Mouse (Mus musculus) ES-CJ7 (cell line): ENCODE measurements at regions not wholly inside any gene's neighbourhood (a gene's known extent, or its start where the extent isn't known, plus 50 kb on each side); places are given as distances from the start of the nearest gene placed in this dataset.
"Not testable (repeated sequence)": the region's sequence is repeated elsewhere in the genome, so short reads cannot be mapped to it uniquely, and the experiment has no call there.

Experiments
- DNase-seq: peaks from one replicate; pipeline ENCODE4 v3.0.0; 2011; ENCODE audit warnings: low read depth, low spot score

DNA sequence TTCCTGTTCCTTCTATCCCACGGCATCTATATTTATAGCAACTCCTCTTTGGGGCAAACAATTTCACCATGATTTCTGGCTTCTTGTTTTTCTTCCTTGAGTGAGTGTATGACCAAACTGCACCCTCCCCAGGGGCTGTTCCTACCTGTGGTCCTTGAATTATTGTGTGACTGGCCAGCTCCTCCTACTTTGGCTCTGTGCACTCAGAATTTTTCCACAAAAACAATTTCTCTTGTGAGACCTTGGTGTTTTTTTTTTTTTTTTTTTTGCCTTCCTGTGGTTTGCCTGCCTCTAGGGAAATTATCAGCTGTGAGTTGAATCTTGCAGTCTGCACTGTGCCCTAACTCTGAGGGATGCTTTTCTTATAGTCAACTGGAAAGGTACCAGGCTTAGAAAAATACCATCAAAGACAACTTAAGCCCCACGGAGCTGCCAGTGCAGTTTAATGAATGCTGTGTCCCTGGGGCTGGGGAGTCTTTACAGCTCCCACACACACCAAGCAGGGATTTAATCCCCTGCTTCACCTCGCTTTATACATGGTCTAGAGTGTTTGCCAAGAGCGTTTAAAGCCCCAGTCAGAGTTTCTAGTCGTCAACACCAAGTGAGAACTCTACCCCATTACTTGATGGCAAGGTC lies 216.2 kb upstream of the Sesn3 start:
- no peak for DNase-seq

GRCm38 (mm10) chr9:14059228-14059779 lies 215.6 kb upstream of the Sesn3 start:
- DNase-seq: no peak

DNA sequence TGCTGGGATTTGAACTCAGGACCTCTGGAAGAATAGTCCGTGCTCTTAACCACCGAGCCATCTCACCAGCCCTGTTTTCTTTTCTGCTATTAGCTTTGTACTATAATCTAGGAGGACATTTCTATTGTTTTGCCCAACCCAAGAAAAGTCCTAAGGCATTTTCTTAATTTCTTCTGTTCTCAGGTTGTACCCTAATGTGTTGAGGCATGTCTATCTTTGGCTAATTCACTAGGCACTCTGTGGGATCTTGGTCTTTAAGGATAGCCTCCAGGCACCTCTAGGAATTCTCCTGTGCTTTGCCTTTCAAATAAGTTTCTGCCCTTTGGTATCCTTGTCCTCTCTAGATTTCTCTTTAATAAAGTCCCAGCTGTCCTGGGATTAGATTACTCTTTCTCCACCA lies 214.6 kb upstream of the Sesn3 start:
- DNase-seq: no peak

DNA sequence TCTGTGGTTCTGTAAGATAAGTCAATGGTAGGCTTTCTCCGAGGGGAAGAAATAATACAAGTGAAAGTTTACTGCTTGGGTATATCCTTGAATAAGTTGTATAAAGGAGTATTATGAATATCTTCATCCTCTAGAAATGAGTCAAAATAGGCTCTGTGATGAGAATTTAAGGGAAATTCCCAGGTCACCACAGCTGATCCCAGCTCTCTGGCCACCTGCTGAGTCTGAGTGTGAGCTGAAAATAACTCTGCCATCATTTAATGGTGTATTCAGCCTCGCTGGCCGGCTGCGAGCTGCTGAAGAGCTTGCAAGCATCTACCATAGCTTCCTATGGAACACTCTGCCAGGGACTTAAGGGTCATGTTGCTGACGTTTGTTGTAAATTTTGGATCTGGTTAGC lies 213.5 kb upstream of the Sesn3 start:
- DNase-seq: no peak

- DNase-seq: no peak
Observed at GRCm38 (mm10) chr9:14061840-14062239, 213.0 kb upstream of the Sesn3 start.

- no peak for DNase-seq
Observed at GRCm38 (mm10) chr9:14062706-14063105, 212.2 kb upstream of the Sesn3 start.

- DNase-seq: not testable (repeated sequence)
Observed at GRCm38 (mm10) chr9:14066741-14067140, 208.1 kb upstream of the Sesn3 start.

- no peak for DNase-seq
Observed at GRCm38 (mm10) chr9:14069076-14069475, 205.8 kb upstream of the Sesn3 start.

DNA sequence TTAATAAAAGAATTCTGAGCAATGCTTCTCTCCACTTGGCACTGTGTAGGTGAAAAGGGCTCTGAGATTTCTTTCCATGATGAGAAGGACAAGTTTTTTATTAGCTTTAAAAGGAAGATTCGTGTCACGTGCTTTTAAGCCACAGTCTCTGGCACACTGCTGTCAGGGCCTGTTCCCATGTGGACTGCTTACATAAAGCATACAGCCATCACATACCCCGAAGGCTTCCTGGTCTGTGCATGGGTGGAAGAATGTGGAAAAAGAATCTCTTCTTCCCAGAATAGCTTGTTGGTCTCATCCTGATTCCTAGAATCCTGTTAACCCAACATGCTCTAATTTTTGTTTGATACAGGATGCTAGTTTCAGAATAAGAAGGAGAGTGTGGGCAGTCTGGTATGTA lies 205.1 kb upstream of the Sesn3 start:
- no peak for DNase-seq

DNA sequence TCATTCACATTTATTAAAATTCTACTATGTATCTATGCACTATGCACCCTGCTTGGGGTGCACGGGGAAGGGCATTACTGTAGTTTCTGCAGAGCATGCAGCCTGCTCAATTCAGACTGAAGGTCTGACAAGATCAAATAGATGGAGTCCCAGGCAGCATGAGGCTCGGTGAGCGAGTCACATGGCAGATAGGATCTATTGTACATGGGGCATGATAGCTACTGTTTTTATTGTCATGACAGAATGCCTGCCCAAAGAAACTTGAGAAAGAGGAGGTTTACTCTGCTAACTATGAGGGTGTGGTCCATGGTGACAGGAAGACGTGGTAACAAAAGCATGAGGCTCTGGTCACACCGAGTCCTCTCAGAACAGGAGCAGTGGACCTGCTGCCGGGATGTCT lies 203.1 kb upstream of the Sesn3 start:
- no peak for DNase-seq

- DNase-seq: no peak
Observed at GRCm38 (mm10) chr9:14072950-14073349, 201.9 kb upstream of the Sesn3 start.

- DNase-seq: no peak
Observed at GRCm38 (mm10) chr9:14074273-14074672, 200.6 kb upstream of the Sesn3 start.

- not testable (repeated sequence) for DNase-seq
Observed at GRCm38 (mm10) chr9:14074866-14075265, 200.0 kb upstream of the Sesn3 start.

DNA sequence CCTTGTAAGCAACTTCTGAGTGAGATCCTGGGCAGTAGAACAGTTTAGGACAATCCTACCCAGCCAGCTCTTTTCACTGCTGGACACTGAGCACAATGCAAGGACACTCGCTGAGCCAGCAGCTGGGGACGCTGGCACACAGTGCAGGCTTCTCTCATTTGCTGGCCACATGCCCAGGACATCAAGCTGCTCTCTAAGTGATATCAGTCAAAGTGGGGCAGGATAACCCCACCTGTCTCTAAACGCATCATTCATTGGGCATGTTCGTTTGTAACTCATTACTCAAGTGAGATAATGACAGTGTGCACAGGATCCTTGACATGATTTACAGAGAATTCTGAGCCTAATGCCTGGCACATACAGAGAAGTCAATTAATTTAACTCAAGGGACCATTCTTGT lies 199.4 kb upstream of the Sesn3 start:
- DNase-seq: no peak

DNA sequence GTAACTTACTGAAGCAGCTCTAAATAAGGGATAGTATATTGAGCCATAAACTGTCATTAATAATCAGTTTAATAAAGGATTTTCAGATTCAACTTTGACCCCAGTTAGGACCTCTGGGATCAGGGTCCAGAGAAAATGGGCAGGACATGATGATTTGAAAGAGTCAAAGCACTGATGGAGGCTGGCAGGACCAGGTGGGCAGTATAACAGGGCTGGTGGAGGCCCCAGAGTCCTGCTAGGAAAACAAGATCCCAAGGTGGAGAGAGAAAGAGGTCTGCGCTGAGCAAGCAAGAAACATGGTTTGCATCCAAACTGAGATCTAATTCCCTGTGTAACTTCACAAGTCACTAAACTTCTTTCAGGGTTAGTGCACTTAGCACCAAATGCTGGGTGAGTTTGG lies 199.0 kb upstream of the Sesn3 start:
- no peak for DNase-seq

- DNase-seq: no peak
Observed at GRCm38 (mm10) chr9:14076728-14077127, 198.1 kb upstream of the Sesn3 start.

DNA sequence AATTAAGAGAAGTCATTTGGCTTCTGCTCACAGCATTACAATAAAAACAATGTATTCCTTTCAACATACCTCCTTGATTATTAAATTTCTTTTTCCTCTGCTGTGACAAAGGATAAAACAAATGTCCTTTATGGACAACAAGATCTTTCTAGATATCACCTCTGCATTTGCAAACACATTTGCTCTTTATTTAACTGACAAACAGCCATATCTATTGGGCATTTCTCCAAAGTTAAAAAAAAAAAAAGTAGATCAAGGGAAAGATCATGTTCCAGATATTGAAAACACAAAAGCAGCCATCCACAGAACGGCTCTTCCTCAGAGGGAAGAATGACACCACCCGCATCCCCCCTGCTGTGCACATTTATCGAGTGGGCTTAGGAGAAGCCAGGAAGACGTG lies 193.7 kb upstream of the Sesn3 start:
- no peak for DNase-seq

DNA sequence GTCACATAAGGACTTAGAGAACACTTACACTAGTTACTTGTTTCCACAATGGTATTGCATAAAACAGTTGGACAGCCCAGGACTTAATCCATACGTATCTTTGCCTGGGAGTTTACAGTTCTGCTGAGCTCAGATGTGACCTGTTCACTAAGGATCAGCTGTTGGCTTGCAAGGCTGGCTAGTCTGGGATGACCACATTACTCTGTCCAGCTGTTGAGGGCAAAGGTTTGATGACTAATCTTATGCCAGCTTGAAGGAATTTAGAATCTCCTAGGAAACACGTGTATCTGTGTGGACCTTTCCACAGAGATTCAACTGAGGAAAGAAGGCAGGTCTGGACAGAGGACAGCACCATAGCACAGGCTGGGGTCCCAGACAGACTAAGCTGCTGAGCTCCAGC lies 188.7 kb upstream of the Sesn3 start:
- DNase-seq: no peak

GRCm38 (mm10) chr9:14086611-14087010 lies 188.3 kb upstream of the Sesn3 start:
- DNase-seq: no peak

GRCm38 (mm10) chr9:14087874-14088273 lies 187.0 kb upstream of the Sesn3 start:
- DNase-seq: no peak

DNA sequence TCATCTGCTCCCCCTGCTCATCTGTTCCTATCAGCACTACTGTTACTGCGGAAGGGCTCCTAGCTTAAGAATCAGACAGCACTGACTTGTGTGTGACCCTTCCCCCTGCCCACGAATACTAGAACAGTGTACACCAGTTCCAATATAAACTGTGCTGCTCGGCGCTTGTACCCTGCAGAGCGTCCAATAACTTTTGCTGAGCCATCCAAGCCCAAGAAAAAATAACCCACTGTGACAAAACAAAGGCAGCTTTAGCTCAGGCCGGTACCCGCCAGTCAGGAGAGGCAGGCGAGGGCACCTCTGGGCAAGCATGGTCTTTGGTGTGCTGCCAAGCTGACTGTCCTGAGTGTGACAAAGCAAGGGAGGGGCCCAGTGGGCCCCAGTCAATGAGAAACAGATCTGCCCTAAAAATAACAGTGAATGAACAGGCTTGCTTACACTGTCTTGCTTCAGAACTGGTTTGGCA lies 185.0 kb upstream of the Sesn3 start:
- DNase-seq: no peak

- no peak for DNase-seq
Observed at GRCm38 (mm10) chr9:14090454-14090853, 184.4 kb upstream of the Sesn3 start.

GRCm38 (mm10) chr9:14091099-14091930 lies 183.6 kb upstream of the Sesn3 start:
- no peak for DNase-seq
